Mouse (Mus musculus): Measurements from ENCODE around the gene Rtkn2. TPM values are rescaled to one million over a fixed set of nuclear protein-coding genes. Genes with fewer than 3 reads are reported as not detected.
"Not testable (repeated sequence)": the region's sequence is repeated elsewhere in the genome, so short reads cannot be mapped to it uniquely, and the experiment has no call there.

The Rtkn2 gene
- polyA plus RNA-seq, 1 experiment, result not detected

DNA sequence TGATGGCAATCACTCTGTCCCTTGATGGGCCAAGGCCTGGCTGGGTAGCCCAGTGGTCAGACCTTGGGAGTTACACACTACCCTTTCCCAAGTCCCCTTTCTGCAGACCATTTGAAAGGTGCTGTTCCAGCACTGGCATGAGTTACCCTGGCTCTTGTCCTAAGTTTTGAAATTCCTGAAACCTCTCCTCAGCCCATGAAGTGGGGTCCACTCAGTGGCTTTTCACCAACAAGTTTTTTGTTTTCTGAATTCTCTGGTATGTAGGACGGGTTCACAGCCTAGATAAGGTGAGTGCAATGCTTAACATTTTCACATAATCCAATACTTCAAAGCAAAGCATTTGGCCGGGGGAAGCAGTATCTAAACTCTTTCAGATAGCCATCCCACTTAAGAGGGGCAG, 115.8 kb downstream of the Rtkn2 start:
- peaks cover 21% of the 10 kb centered on the region for H3K9me3 ChIP-seq

DNA sequence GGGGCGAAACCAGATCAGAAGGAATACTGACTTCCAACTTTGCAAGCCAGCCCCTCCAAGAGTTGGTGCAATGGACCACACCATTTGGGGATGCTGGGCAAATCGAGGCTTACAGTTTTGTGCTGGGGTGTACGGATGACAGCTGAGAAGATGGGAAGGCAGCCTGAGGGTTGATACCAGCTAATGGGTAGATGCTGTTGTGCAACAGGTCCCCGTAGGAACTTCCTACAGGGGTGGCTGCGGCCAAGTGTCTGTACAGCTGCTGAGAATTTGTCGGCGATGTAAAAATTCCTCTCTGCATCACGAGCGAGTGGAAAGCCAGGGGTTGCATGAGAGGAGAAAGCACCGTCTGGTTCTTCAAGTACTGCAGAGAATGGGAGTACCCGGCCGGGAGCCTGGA, 117.0 kb downstream of the Rtkn2 start:
- TF ChIP-seq GATA1 (IDR thresholded peaks at IDR 0.05; ENCODE audit: borderline replicate concordance, low read length) (no peak), FLI1 (IDR thresholded peaks at IDR 0.05; ENCODE audit: low read length) (no peak)
- peaks cover 3% of the 10 kb centered on the region for H3K27me3 ChIP-seq (replicated peaks)
- H3K36me3 ChIP-seq (replicated peaks; ENCODE audit: low read length), result peaks cover 39% of the 10 kb centered on the region
- H3K9me3 ChIP-seq, result peaks cover 21% of the 10 kb centered on the region
- peaks cover 14% of the 10 kb centered on the region for H3K4me1 ChIP-seq
- no peak overlapping the region for H3K4me3 ChIP-seq (replicated peaks)

More for the DNA sequence above, 115.8 kb downstream of the Rtkn2 start:
- H3K4me1 ChIP-seq, result peaks cover 25% of the 10 kb centered on the region
- TF ChIP-seq FLI1 (IDR thresholded peaks at IDR 0.05; ENCODE audit: low read length), result no peak
- TF ChIP-seq GATA1 (IDR thresholded peaks at IDR 0.05; ENCODE audit: borderline replicate concordance, low read length), result no peak
- no peak overlapping the region for H3K4me3 ChIP-seq (replicated peaks)
- peaks cover 3% of the 10 kb centered on the region for H3K27me3 ChIP-seq (replicated peaks)
- H3K36me3 ChIP-seq (replicated peaks; ENCODE audit: low read length), result peaks cover 33% of the 10 kb centered on the region

DNA sequence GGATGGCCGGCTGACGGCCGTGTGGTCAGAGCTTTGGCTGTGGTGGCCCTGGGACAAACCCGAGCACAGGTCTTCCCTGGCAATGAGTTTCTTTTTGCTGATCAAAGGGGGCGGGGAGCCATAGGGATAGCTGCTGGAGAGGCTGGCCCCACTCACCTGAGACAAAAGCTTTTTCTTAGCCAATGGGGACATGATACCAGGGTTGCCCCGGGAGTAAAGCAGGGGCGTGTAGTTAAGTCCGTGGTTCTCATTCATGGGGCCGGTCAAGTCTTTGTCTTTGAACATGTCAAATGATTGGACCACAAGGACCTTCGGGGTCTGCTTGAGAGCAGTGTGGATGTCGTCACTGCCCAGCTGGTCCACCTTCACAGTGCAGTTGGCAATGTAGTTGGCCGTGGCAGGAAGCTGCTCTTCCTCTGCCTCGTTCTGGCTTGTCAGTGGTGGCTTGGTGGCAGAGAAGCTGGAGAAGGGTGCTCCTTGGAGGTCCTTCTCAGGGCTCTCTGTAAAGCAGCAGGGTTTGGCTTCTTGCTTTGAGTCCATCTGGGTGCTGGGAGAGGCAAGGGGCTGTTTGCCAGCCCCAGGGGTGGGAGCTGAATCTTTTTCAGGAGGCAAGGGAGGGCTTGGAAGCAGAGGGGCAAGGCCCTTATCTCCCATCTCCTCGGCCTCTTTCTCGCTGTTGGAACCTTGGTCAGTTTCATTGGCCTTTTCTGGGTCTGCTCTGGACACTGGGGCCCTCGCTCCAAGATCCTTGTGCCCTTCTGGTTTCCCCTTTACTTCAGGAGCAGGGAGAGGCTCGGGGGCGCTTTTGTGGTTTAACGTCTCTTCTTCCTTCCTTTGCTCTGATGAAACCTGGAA, 118.7 kb downstream of the Rtkn2 start:
- TF ChIP-seq FLI1 (IDR thresholded peaks at IDR 0.05; ENCODE audit: low read length) (no peak), GATA1 (IDR thresholded peaks at IDR 0.05; ENCODE audit: borderline replicate concordance, low read length) (no peak)
- Histone ChIP-seq H3K36me3 (replicated peaks; ENCODE audit: low read length) (peaks cover 39% of the 10 kb centered on the region), H3K4me3 (replicated peaks) (peak overlapping the region; percentile 51), H3K9me3 (peaks cover 21% of the 10 kb centered on the region), H3K27me3 (replicated peaks) (peaks cover 3% of the 10 kb centered on the region), H3K4me1 (peaks cover 8% of the 10 kb centered on the region)

DNA sequence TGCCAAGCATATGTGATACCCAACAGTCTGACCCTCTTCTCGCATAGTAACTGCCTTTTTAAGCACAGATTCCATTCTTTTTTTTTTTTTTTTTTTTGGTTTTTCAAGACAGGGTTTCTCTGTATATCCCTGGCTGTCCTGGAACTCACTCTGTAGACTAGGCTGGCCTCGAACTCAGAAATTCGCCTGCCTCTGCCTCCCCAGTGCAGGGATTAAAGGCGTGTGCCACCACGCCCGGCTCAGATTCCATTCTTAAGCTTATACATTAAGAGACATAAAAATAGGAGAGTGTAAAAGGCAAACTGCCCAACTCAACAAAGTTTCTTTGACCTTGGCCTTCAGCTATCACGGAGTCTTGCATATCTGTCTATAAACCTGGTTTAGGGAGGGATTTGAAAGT, 120.4 kb downstream of the Rtkn2 start:
- not testable (repeated sequence) for H3K27me3 ChIP-seq (replicated peaks); H3K4me3 ChIP-seq (replicated peaks)
- Histone ChIP-seq H3K36me3 (replicated peaks; ENCODE audit: low read length) (peaks cover 38% of the 10 kb centered on the region), H3K9me3 (peaks cover 21% of the 10 kb centered on the region), H3K4me1 (peaks cover 13% of the 10 kb centered on the region)

DNA sequence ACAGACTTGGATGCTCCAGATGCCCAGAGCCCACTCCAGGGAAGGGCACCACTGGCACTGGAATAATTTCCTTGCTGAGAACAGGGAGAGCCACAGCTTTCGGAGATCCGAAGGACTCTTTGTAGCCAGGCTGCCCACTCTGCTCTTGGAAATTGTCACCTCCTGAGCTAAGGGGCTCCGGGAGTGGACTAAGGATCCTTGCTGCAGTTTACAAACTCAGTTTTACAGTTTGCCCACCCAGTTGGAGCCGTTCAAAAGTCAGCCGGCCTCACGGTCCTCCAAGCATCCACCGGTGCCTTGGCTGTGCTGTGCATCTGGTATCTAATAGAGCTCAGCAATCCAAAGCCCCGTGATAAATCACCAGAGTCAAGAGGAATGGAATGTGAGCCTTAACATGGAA, 121.1 kb downstream of the Rtkn2 start:
- Histone ChIP-seq H3K27me3 (replicated peaks) (peaks cover 3% of the 10 kb centered on the region), H3K36me3 (replicated peaks; ENCODE audit: low read length) (peaks cover 34% of the 10 kb centered on the region), H3K4me3 (replicated peaks) (no peak overlapping the region), H3K9me3 (peaks cover 21% of the 10 kb centered on the region), H3K4me1 (peaks cover 20% of the 10 kb centered on the region)
- TF ChIP-seq FLI1 (IDR thresholded peaks at IDR 0.05; ENCODE audit: low read length), result no peak
- no peak for TF ChIP-seq GATA1 (IDR thresholded peaks at IDR 0.05; ENCODE audit: borderline replicate concordance, low read length)

DNA sequence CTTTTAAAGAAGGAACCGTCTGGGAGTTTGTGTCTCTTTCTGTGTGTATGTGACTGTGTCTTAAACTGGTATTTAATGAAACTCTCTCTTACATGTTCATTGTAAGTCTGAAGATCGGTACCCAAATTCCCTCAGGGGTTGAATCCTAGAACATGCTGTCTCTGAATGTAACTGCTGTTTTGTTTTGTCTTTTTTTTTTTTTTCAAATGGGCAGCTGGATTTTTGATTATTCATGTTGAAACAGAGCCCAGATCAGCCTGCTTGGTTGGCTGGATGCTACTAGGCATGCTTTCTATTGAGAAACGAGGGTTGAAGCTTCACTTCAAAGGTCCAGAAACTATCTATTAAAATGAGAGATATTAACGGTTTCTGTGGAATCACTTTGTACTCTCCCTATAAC, 121.9 kb downstream of the Rtkn2 start:
- peaks cover 20% of the 10 kb centered on the region for H3K9me3 ChIP-seq
- no peak overlapping the region for H3K4me3 ChIP-seq (replicated peaks)
- peaks cover 21% of the 10 kb centered on the region for H3K4me1 ChIP-seq
- TF ChIP-seq GATA1 (IDR thresholded peaks at IDR 0.05; ENCODE audit: borderline replicate concordance, low read length) (no peak), FLI1 (IDR thresholded peaks at IDR 0.05; ENCODE audit: low read length) (no peak)
- H3K36me3 ChIP-seq (replicated peaks; ENCODE audit: low read length), result peaks cover 31% of the 10 kb centered on the region
- H3K27me3 ChIP-seq (replicated peaks), result peaks cover 2% of the 10 kb centered on the region

DNA sequence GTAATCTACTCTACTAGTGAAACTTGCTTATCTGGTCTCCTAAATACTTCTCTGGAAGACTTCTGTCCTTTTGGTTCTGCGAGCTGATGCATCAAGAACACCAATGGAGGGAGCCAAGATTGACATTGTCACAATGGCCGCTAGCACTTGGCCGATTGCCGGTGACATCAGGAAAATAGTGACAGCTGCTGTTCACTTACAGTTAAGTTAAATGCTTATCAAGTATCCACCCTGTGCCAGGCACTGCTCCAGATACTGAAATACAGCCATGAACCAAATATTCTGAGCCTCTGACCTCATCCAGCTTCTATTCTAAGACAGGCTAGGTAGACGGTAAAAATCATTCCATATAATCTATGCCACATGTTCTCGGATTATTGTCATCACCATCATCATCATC, 123.2 kb downstream of the Rtkn2 start:
- H3K4me3 ChIP-seq (replicated peaks), result no peak overlapping the region
- peaks cover 7% of the 10 kb centered on the region for H3K9me3 ChIP-seq
- H3K4me1 ChIP-seq, result peaks cover 21% of the 10 kb centered on the region
- TF ChIP-seq FLI1 (IDR thresholded peaks at IDR 0.05; ENCODE audit: low read length), result no peak
- TF ChIP-seq GATA1 (IDR thresholded peaks at IDR 0.05; ENCODE audit: borderline replicate concordance, low read length), result no peak
- no peaks in the 10 kb centered on the region for H3K27me3 ChIP-seq (replicated peaks)
- peaks cover 18% of the 10 kb centered on the region for H3K36me3 ChIP-seq (replicated peaks; ENCODE audit: low read length)

DNA sequence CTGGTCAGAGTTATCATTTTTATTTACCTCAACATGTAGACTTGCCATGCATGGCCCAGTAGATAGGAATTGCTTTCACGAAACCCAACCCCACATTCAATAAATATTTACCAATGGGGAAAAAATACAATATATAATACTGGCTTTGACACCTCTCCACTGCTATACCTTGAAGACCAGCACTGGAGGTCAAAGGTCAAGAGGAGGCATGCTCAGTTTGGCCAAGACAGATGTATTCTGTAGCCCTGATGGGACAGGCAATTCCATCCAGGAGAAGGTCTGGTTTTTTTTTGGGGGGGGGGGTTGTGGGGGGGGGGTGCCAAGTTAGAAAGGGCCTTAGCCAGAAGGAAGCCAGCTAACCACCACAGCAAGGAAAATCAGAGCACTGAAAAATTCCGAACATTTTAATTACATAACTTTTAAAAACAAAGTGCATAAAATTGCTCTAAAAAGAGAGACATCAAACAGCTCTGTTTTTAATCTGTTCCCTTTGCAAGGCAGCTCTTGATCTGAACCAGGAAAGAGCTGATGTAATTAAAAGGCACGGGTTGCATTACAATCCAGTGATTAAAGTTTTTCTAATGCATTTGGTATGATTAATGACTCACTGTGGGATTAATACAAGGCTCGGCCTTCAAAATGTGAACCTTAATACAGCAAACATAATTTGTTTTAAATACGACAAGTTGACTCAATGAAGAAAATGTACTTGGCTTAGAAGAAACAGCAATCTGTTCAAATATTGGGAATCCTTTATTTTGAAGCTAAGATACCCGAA, 123.9 kb downstream of the Rtkn2 start:
- H3K27me3 ChIP-seq (replicated peaks), result no peaks in the 10 kb centered on the region
- H3K36me3 ChIP-seq (replicated peaks; ENCODE audit: low read length), result peaks cover 11% of the 10 kb centered on the region
- TF ChIP-seq GATA1 (IDR thresholded peaks at IDR 0.05; ENCODE audit: borderline replicate concordance, low read length) (no peak), FLI1 (IDR thresholded peaks at IDR 0.05; ENCODE audit: low read length) (no peak)
- H3K4me1 ChIP-seq, result peaks cover 15% of the 10 kb centered on the region
- no peak overlapping the region for H3K4me3 ChIP-seq (replicated peaks)
- H3K9me3 ChIP-seq, result no peaks in the 10 kb centered on the region; the same call in 1 of the 2 replicates

DNA sequence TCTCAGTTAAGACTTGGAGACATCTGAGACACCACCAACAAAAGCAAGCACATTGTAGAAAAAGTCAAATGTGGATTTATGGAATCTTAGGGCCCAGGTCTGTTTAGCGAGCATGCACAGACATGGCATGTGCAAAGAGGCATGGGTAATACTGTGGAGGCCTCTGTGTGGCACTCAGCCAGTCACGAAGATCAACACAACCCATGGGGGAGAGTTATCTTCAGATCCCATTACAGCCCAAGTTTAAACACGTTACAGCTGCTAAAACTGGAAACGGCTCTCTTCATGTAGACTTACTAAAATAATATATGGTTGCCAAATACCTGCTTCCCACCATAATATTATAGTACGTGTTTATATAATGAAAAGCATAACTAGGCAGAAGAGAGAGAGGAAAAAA, 124.6 kb downstream of the Rtkn2 start:
- TF ChIP-seq GATA1 (IDR thresholded peaks at IDR 0.05; ENCODE audit: borderline replicate concordance, low read length), result no peak
- no peak for TF ChIP-seq FLI1 (IDR thresholded peaks at IDR 0.05; ENCODE audit: low read length)
- Histone ChIP-seq H3K4me1 (peaks cover 13% of the 10 kb centered on the region), H3K4me3 (replicated peaks) (no peak overlapping the region), H3K36me3 (replicated peaks; ENCODE audit: low read length) (peaks cover 6% of the 10 kb centered on the region), H3K27me3 (replicated peaks) (peaks cover 4% of the 10 kb centered on the region), H3K9me3 (no peaks in the 10 kb centered on the region)

DNA sequence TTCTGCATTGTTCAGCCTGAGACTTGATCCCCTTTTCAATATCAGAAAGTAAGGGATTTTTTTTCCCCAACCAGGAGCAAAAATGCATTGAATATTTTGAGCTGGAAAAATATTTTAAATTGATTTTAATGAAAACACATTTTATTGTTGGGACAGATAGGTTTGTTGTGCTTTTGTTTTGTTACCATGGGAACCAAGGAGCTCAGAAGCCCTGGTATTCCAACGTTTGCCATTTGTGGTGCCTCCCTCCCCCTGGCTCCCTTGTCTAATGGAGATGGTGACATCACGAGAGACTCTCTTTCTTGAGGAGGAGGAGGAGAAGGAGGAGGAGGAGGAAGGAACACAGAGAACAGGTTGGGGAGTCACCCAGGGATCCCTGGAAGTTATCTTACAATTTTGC, 125.1 kb downstream of the Rtkn2 start:
- TF ChIP-seq GATA1 (IDR thresholded peaks at IDR 0.05; ENCODE audit: borderline replicate concordance, low read length), result no peak
- TF ChIP-seq FLI1 (IDR thresholded peaks at IDR 0.05; ENCODE audit: low read length), result no peak
- peaks cover 6% of the 10 kb centered on the region for H3K36me3 ChIP-seq (replicated peaks; ENCODE audit: low read length)
- H3K4me1 ChIP-seq, result peaks cover 13% of the 10 kb centered on the region
- peaks cover 4% of the 10 kb centered on the region for H3K27me3 ChIP-seq (replicated peaks)
- H3K9me3 ChIP-seq, result no peaks in the 10 kb centered on the region
- no peak overlapping the region for H3K4me3 ChIP-seq (replicated peaks)
